Mouse (Mus musculus) liver, embryonic 15.5 days (tissue): ENCODE measurements around the gene Trappc3. TPM values are rescaled to one million over a fixed set of nuclear protein-coding genes. Genes with fewer than 3 reads are reported as not detected.

Experiments used
- ATAC-seq: fragments of 200-750 bp; cut with Nextera tagmentation; 2 replicates; pipeline ENCODE4 v1.8.0; 2017; ENCODE audit warnings: moderate number of reproducible peaks, mild to moderate bottlenecking, moderate library complexity; ENCODE audit not compliant: insufficient read depth
- H3K27ac ChIP-seq: fragments of 300-500 bp; sonication (generic); replicated peaks from 2 replicates; pipeline ENCODE4 v1.5.1; 2015; ENCODE audit warnings: mild to moderate bottlenecking, inconsistent platforms
- H3K27me3 ChIP-seq: fragments of 300-500 bp; sonication (generic); 2 replicates; pipeline ENCODE4 v1.6.1; 2015; ENCODE audit warnings: mild to moderate bottlenecking, inconsistent platforms
- H3K36me3 ChIP-seq: fragments of 300-500 bp; sonication (generic); replicated peaks from 2 replicates; pipeline ENCODE4 v1.6.1; 2015; ENCODE audit warnings: moderate library complexity, mild to moderate bottlenecking, inconsistent platforms
- H3K4me1 ChIP-seq: fragments of 300-500 bp; sonication (generic); replicated peaks from 2 replicates; pipeline ENCODE4 v1.6.1; 2015; ENCODE audit warnings: inconsistent platforms
- H3K4me2 ChIP-seq: fragments of 300-500 bp; sonication (generic); 2 replicates; pipeline ENCODE4 v1.6.1; 2015; ENCODE audit warnings: moderate library complexity, mild to moderate bottlenecking, inconsistent platforms
- H3K4me3 ChIP-seq: fragments of 300-500 bp; sonication (generic); replicated peaks from 2 replicates; pipeline ENCODE4 v1.5.1; 2015; ENCODE audit warnings: mild to moderate bottlenecking, inconsistent platforms
- H3K9ac ChIP-seq: fragments of 300-500 bp; sonication (generic); 2 replicates; pipeline ENCODE4 v1.6.1; 2015; ENCODE audit warnings: moderate library complexity, mild to moderate bottlenecking, inconsistent platforms
- H3K9me3 ChIP-seq: fragments of 300-500 bp; sonication (generic); replicated peaks from 2 replicates; pipeline ENCODE4 v1.6.1; 2016; ENCODE audit warnings: inconsistent platforms
- WGBS: fragments of 180-500 bp; shearing (Covaris S2); methylation state at CpG from one replicate; pipeline ENCODE4 v1.1.7; 2015; ENCODE audit warnings: mixed read lengths; ENCODE audit not compliant: insufficient replicate concordance; 5-methylcytosine and 5-hydroxymethylcytosine counted together
- polyA plus RNA-seq: library from polyadenylated mRNA; unstranded; fragments of >200 nt; fragmentation: Nextera tagmentation; extraction: Ambion mirVana; gene quantifications from 2 replicates; pipeline ENCODE4 v1.2.1, GENCODE M21; 2015

Trappc3 gene
- polyA plus RNA-seq, 1 experiment from 2014 or later = 32.6 TPM

DNA sequence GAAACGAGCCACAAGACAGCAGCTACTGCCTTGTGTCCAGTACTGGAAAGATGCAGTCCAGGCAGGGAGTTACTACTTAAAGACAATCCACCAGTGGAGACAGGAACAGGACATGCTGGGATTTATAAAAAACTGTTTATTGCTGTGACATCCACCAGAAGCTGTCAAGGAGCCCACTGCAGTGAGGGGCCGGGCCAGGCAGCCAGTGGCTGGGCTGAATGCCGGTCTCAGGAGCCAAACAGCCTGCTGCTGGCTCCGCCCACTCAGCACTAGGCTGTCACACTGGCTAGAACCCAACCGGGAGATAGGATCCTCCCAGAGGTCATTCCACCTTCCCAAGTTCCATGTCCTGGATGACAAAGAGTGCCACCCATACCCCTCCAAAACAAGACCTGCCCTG, 53.8 kb downstream of the Trappc3 start:
- H3K9me3 ChIP-seq = no peaks in the 10 kb centered on the region
- H3K36me3 ChIP-seq = peaks cover 29% of the 10 kb centered on the region
- WGBS = 49% methylated on average over 5 of the region's 5 CpGs
- H3K9ac ChIP-seq = no peak overlapping the region
- H3K4me2 ChIP-seq = no peak overlapping the region
- no peaks in the 10 kb centered on the region for H3K27me3 ChIP-seq
- no peak overlapping the region for H3K4me3 ChIP-seq
- no peak overlapping the region for H3K27ac ChIP-seq
- ATAC-seq = no peak
- H3K4me1 ChIP-seq = peaks cover 19% of the 10 kb centered on the region

DNA sequence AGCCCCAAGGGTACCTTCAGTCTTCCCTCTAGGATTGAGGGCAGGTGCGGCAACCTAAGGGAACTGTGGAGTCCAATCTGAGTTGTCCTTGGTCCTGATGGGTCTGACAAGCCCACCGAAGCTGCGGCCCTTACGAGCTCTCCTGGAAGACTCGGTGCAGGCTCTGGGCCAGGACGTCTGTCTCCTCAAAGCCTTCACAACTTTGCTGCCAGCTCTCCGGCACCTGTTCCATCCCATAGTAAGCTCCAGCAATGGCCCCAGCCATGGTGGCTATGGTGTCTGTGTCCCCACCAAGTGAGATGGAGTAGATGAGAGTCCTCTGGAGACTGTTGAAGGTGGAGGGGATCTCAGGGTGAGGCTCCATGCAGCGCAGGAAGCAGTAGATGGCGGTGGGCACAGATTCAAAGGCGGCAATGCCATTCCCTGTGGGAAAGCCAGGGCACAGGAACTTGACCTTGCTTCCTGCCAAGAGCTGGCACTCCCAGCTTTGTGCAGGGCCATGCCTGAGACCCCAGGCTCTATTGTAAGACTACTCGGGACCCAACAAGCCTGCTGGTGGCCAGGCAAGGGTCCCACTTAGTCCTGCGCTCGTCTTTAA, 54.4 kb downstream of the Trappc3 start:
- Histone ChIP-seq H3K9me3 (no peaks in the 10 kb centered on the region), H3K27ac (no peak overlapping the region), H3K4me2 (no peak overlapping the region), H3K9ac (no peak overlapping the region), H3K4me1 (peaks cover 22% of the 10 kb centered on the region), H3K4me3 (no peak overlapping the region), H3K27me3 (no peaks in the 10 kb centered on the region), H3K36me3 (peaks cover 29% of the 10 kb centered on the region)
- WGBS = 86% methylated on average over 13 of the region's 13 CpGs
- no peak for ATAC-seq

DNA sequence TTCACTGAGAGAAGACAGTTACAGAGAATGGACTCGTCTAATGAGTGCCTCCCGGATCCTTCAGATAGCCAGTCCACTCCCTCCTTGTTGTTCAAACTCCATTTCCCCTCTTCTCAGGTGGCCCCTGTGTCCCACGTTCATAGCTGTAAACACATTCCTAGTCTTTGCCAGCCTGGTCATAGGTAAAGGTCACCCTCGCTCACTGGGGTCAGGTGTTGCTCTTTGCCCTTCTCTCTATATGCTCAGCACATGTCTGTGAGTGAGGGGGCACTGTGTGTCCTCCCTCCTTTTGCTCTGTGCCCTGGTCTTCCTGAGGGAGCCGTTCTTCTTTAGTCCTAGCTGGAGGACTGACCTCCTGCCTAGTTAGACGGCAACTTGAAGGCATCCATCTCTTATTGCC, 57.7 kb downstream of the Trappc3 start:
- Histone ChIP-seq H3K9ac (no peak overlapping the region), H3K36me3 (peaks cover 29% of the 10 kb centered on the region), H3K27ac (0 out of 2 replicates have a peak overlapping the region, but pooled peaks have one; percentile 48), H3K4me1 (peaks cover 28% of the 10 kb centered on the region), H3K4me2 (peak overlapping the region; percentile 86; the same call in 1 of the 2 replicates), H3K4me3 (no peak overlapping the region), H3K27me3 (peaks cover 9% of the 10 kb centered on the region), H3K9me3 (no peaks in the 10 kb centered on the region)
- no peak for ATAC-seq
- WGBS = 74% methylated on average over 6 of the region's 6 CpGs

DNA sequence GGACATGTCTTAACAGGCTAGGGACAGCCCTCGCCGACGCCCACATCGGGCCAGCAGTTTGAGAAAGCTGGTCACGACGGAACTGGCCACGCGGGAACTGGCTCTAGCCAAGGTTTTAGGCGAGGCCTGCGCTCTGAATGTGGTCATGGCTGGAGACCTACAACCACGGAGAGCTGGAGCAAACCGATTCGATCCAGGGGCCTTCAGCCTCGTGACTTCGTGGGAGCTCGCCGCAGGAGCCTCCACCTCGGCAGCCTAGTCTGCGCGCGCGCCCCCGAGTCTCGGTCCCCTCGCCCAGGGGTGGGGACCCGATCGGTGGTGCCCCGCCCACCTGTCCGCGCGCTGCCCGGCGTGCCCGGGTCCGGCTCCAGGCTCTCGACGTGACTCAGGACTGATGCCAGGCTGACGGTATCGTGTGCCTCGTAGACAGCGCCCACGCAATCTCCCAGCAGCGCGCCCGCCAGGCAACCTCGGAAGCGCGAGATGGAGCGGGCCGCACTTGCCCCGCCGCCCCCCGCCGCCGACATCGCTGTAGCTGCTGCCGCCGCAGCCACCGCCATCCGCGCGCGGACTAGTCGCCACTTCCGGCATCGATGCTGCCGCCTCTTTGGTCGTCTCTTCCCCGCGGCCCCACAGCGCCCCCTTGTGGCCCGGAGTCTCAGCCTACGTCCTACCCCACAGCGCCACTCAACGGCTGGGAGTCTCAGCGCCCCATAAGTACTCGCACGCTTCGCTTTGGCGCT, 59.2 kb downstream of the Trappc3 start, which contains the start of gene Adprhl2:
Gene Adprhl2, minus strand, starts transcription at position 593 of the 743 bp plus-strand sequence.
- H3K36me3 ChIP-seq = peaks cover 21% of the 10 kb centered on the region
- ATAC-seq = peak; percentile 80

DNA sequence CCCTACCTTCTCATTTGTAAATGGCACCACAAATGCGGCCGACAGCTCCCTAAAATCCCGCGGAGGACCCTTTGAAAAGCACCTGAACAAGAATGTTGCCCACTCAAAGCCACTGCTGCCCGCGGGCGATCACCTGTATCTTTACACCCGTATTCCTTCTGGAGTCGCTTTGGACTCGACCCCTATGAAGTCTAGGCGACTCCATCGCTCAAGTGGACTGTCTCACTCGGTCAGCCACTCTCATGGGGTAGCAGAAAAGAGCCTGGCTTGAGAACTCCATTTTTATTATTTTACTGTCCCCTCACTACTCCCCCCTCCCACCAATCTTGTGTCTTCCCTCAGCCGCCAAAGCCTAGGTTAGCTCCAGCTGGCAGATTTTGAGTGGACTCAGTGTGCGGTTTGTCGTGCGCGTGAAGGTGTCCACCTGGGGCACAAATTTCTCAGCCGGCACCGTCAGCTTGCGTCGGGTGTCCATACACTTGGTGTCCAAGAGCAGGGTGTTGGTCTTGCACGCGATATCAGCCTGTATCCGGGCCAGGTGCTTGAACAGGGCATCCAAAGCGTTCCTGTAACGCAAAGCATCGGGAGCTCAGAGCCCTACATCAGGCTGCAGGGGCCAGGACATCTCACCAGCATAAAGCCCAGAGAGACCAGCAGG, 59.9 kb downstream of the Trappc3 start:
- 0 out of 2 replicates have a peak overlapping the region, but pooled peaks have one; percentile 48 for H3K27ac ChIP-seq
- peaks cover 18% of the 10 kb centered on the region for H3K27me3 ChIP-seq
- H3K36me3 ChIP-seq = peaks cover 14% of the 10 kb centered on the region
- ATAC-seq = no peak
- peaks cover 28% of the 10 kb centered on the region for H3K4me1 ChIP-seq
- 54% methylated on average over 28 of the region's 28 CpGs for WGBS
- H3K4me3 ChIP-seq = peak overlapping the region; percentile 86
- peak overlapping the region; percentile 73 for H3K9ac ChIP-seq
- no peaks in the 10 kb centered on the region for H3K9me3 ChIP-seq
- H3K4me2 ChIP-seq = peak overlapping the region; percentile 86

More for the DNA sequence above, 59.2 kb downstream of the Trappc3 start, which contains the start of gene Adprhl2:
- Histone ChIP-seq H3K4me2 (peak within 1 kb of the TSS; percentile 86), H3K4me3 (peak within 1 kb of the TSS; percentile 86), H3K9ac (peak within 1 kb of the TSS; percentile 73), H3K27ac (peak within 1 kb of the TSS; percentile 48), H3K27me3 (peaks cover 18% of the 10 kb centered on the region), H3K4me1 (peaks cover 28% of the 10 kb centered on the region), H3K9me3 (no peaks in the 10 kb centered on the region)
- WGBS = under 1% methylated on average over 80 of the region's 80 CpGs

DNA sequence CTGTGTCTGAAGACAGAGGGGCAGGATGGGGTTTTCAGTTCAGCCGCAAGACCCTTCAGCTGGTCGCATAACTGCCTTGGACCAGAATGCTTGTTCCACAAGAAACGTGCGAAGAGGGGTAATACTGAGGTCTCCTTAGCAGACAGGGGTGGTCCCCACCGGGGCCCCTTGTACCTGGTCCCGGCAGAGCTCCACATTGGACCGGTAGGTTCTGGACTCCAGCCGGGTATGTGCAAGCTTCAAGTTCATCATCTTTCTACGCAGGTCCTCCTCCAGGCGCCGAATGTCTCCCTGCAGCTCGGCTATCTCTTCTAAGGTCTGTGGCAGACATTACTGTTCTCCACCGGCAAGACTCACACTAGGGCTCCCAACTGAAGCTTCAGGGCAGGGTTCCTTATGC, 60.5 kb downstream of the Trappc3 start:
- Histone ChIP-seq H3K4me1 (peaks cover 28% of the 10 kb centered on the region), H3K9me3 (no peaks in the 10 kb centered on the region), H3K4me3 (no peak overlapping the region), H3K4me2 (no peak overlapping the region), H3K27ac (no peak overlapping the region), H3K27me3 (peaks cover 18% of the 10 kb centered on the region), H3K36me3 (peaks cover 7% of the 10 kb centered on the region), H3K9ac (no peak overlapping the region)
- WGBS = 88% methylated on average over 13 of the region's 13 CpGs
- ATAC-seq = no peak

DNA sequence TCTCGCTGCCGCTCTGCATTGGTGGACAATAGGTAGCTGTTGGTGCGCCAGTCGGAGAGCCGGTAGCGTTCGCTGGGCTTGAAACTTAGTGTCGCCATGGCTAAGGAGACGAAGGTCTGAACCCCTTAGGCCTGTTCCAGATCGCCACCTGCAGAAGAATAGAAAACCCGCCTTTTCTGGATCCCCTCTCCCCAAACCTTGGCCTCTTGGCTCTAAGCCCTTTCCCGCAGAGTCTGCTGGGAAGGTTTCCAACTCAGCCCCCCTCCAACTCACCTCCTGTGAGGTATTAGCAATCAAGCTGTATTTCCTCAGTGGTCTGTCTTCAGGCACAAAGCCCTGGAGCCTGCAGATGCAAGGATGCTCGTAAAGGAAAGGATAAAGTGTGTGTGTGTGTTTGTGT, 62.7 kb downstream of the Trappc3 start:
- H3K36me3 ChIP-seq = no peaks in the 10 kb centered on the region
- H3K27ac ChIP-seq = no peak overlapping the region
- H3K9ac ChIP-seq = no peak overlapping the region
- no peak for ATAC-seq
- no peak overlapping the region for H3K4me3 ChIP-seq
- peaks cover 20% of the 10 kb centered on the region for H3K4me1 ChIP-seq
- H3K9me3 ChIP-seq = no peaks in the 10 kb centered on the region
- H3K27me3 ChIP-seq = peaks cover 18% of the 10 kb centered on the region
- H3K4me2 ChIP-seq = no peak overlapping the region
- 56% methylated on average over 13 of the region's 13 CpGs for WGBS

DNA sequence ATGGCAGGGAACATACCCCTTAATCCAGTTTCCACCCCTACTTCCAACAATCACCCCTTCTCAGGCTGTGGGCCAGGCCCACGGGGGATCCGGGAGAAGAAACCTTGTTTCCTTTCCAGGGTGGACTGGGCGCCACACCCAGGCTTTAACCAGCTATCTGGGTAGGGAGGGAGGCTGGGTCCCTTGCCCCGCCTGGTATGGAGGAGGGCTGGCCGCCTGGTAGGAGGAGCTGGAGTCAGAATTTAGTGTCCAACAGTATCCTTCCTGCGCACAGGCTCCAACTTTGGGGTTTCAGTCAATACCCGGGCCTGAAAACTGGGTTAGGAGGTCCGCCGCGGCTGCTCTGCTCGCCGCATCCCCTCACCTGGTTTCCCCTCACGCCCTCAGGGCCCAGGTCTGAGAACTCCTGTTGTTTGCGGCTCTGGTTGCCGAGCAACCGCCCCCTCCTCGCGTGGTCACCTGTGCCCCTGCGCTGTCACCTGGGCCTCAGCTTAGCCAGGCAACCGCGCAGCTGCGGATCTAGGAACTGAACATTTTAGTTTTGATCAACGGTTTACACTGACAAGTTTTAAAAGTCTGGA, 63.2 kb downstream of the Trappc3 start, which contains the start of gene Tekt2:
Gene Tekt2, minus strand, starts transcription at position 408 of the 581 bp plus-strand sequence.
- H3K4me3 ChIP-seq = no peak within 1 kb of the TSS
- no peak for ATAC-seq
- peaks cover 18% of the 10 kb centered on the region for H3K27me3 ChIP-seq
- H3K36me3 ChIP-seq = no peaks in the 10 kb centered on the region
- 21% methylated on average over 23 of the region's 23 CpGs for WGBS
- H3K9me3 ChIP-seq = no peaks in the 10 kb centered on the region
- H3K27ac ChIP-seq = no peak within 1 kb of the TSS
- peaks cover 15% of the 10 kb centered on the region for H3K4me1 ChIP-seq
- H3K9ac ChIP-seq = no peak within 1 kb of the TSS
- peak within 1 kb of the TSS; percentile 16; the same call in 1 of the 2 replicates for H3K4me2 ChIP-seq

Other genes starting within 250 kb of the Trappc3 start
- 4.4 and 5.8 TPM in 2 replicates for gene Csf3r, start 237.8 kb upstream of the Trappc3 start, polyA plus RNA-seq
- gene Mrps15, start 215.4 kb upstream of the Trappc3 start, polyA plus RNA-seq = 68.1 and 74.3 TPM in 2 replicates
- 1.6 and 1.9 TPM in 2 replicates for gene Oscp1, start 203.8 kb upstream of the Trappc3 start, polyA plus RNA-seq
- 25.5 and 26.7 TPM in 2 replicates for gene Lsm10, start 165.7 kb upstream of the Trappc3 start, polyA plus RNA-seq
- gene Stk40, start 158.4 kb upstream of the Trappc3 start, polyA plus RNA-seq = 13.1 and 15.5 TPM in 2 replicates
- gene Eva1b, start 114.6 kb upstream of the Trappc3 start, polyA plus RNA-seq = 12.5 and 14.0 TPM in 2 replicates
- 1.4 and 1.6 TPM in 2 replicates for gene Sh3d21, start 98.8 kb upstream of the Trappc3 start, polyA plus RNA-seq
- 79.2 and 82.0 TPM in 2 replicates for gene Thrap3, start 59.6 kb upstream of the Trappc3 start, polyA plus RNA-seq
- 6.7 and 7.7 TPM in 2 replicates for gene Map7d1, start 6.0 kb upstream of the Trappc3 start, polyA plus RNA-seq
- 1.1 TPM in 2 replicates for gene Col8a2, start 24.5 kb downstream of the Trappc3 start, polyA plus RNA-seq
- 26.0 and 29.4 TPM in 2 replicates for gene Adprhl2, start 59.4 kb downstream of the Trappc3 start, polyA plus RNA-seq
- 0.17 and 0.50 TPM in 2 replicates for gene Tekt2, start 63.4 kb downstream of the Trappc3 start, polyA plus RNA-seq
- gene Ago3, start 167.2 kb downstream of the Trappc3 start, polyA plus RNA-seq = 5.1 and 5.2 TPM in 2 replicates
- gene Ago1, start 206.3 kb downstream of the Trappc3 start, polyA plus RNA-seq = 0.94 and 1.1 TPM in 2 replicates